11 mouse cellular contexts compared by ENCODE assay signal in genomic region chr5:82125921-82126459, GRCm38 (mm10).
"Had no signal": no experiment of that assay in that cellular context is flagged by ENCODE, and none has a peak within 500 bp of the region (broad histone marks: within the 10 kb centered on the region; RNA-seq: fewer than 3 reads in every experiment).

No protein-coding gene starts in this region.

- H3K9me3 ChIP-seq: limb, embryonic 15.5 days; liver, embryonic 12.5 days; neural tube, embryonic 13.5 days had no signal

- H3K4me3 ChIP-seq: limb, embryonic 15.5 days; liver, embryonic 12.5 days; neural tube, embryonic 13.5 days had no signal

- H3K4me2 ChIP-seq: limb, embryonic 15.5 days; liver, embryonic 12.5 days; lung, embryonic 14.5 days; neural tube, embryonic 13.5 days had no signal

- H3K27ac ChIP-seq: limb, embryonic 15.5 days; liver, embryonic 12.5 days; neural tube, embryonic 13.5 days; stomach, postnatal 0 days had no signal

- H3K27me3 ChIP-seq: limb, embryonic 15.5 days; liver, embryonic 12.5 days; neural tube, embryonic 13.5 days had no signal

- H3K36me3 ChIP-seq: limb, embryonic 15.5 days; liver, embryonic 12.5 days; neural tube, embryonic 13.5 days had no signal

- H3K9ac ChIP-seq: limb, embryonic 15.5 days; liver, embryonic 12.5 days; lung, embryonic 14.5 days; neural tube, embryonic 13.5 days had no signal

- H3K4me1 ChIP-seq: limb, embryonic 15.5 days; liver, embryonic 12.5 days; neural tube, embryonic 13.5 days had no signal

- ATAC-seq: intestine, postnatal 0 days; liver, embryonic 12.5 days had no signal

- DNase-seq: kidney, adult 8-10 months; kidney, postnatal 25 days; layer of hippocampus, adult 9-11 months; layer of hippocampus, postnatal 36 days; lung, embryonic 14.5 days; thymus, postnatal 4 days had no signal
